Mouse (Mus musculus): ENCODE data around the gene Nipal3. TPM values are rescaled to one million over a fixed set of nuclear protein-coding genes. Genes with fewer than 3 reads are reported as not detected.

Nipal3 gene
- total and polyA plus RNA-seq, 3 experiments, result 27.0 to 41.5 (median 35.0) TPM

- Histone ChIP-seq H3K36me3 (ENCODE audit: control insufficient read depth, insufficient read depth, low read length) (no peaks in the 10 kb centered on the region), H3K4me3 (no peak overlapping the region), H3K79me2 (replicated peaks; ENCODE audit: control insufficient read depth, insufficient read depth, low read length) (no peaks in the 10 kb centered on the region), H3K9ac (ENCODE audit: low read depth, low read length) (no peak overlapping the region), H3K27me3 (ENCODE audit: control insufficient read depth, insufficient read depth, low read length) (no peaks in the 10 kb centered on the region), H3K4me1 (ENCODE audit: control insufficient read depth, insufficient read depth, low read length) (no peaks in the 10 kb centered on the region), H3K27ac (no peak overlapping the region)
- DNase-seq, result no peak
- WGBS, result 85% methylated on average over 21 of the region's 21 CpGs
- TF ChIP-seq EP300 (IDR thresholded peaks at IDR 0.05; ENCODE audit: insufficient read depth, low read depth, low read length), result no peak
- TF ChIP-seq POLR2A (IDR thresholded peaks at IDR 0.05; ENCODE audit: insufficient read depth, low read depth, low read length), result no peak
- no peak for TF ChIP-seq CTCF (IDR thresholded peaks at IDR 0.05)
- intact Hi-C loops (cut with DNase I), result no loop called here
Observed at GRCm38 (mm10) chr4:135419996-135420395, 74.8 kb downstream of the Nipal3 start.

- Histone ChIP-seq H3K9ac (ENCODE audit: low read depth, low read length) (no peak overlapping the region), H3K27me3 (ENCODE audit: control insufficient read depth, insufficient read depth, low read length) (no peaks in the 10 kb centered on the region), H3K79me2 (replicated peaks; ENCODE audit: control insufficient read depth, insufficient read depth, low read length) (no peaks in the 10 kb centered on the region), H3K27ac (no peak overlapping the region), H3K4me3 (no peak overlapping the region), H3K36me3 (ENCODE audit: control insufficient read depth, insufficient read depth, low read length) (no peaks in the 10 kb centered on the region), H3K4me1 (ENCODE audit: control insufficient read depth, insufficient read depth, low read length) (no peaks in the 10 kb centered on the region)
- intact Hi-C loops (cut with DNase I), result no loop called here
- DNase-seq, result peak in 1 of 2 experiments; percentile 24
- 74% methylated on average over 21 of the region's 21 CpGs for WGBS
- TF ChIP-seq CTCF (IDR thresholded peaks at IDR 0.05), result no peak
- no peak for TF ChIP-seq POLR2A (IDR thresholded peaks at IDR 0.05; ENCODE audit: insufficient read depth, low read depth, low read length)
- no peak for TF ChIP-seq EP300 (IDR thresholded peaks at IDR 0.05; ENCODE audit: insufficient read depth, low read depth, low read length)
Observed at GRCm38 (mm10) chr4:135416367-135416766, 78.5 kb downstream of the Nipal3 start.

- Histone ChIP-seq H3K4me3 (no peak overlapping the region), H3K79me2 (replicated peaks; ENCODE audit: control insufficient read depth, insufficient read depth, low read length) (no peaks in the 10 kb centered on the region), H3K27me3 (ENCODE audit: control insufficient read depth, insufficient read depth, low read length) (no peaks in the 10 kb centered on the region), H3K9ac (ENCODE audit: low read depth, low read length) (no peak overlapping the region), H3K4me1 (ENCODE audit: control insufficient read depth, insufficient read depth, low read length) (no peaks in the 10 kb centered on the region), H3K27ac (no peak overlapping the region), H3K36me3 (ENCODE audit: control insufficient read depth, insufficient read depth, low read length) (no peaks in the 10 kb centered on the region)
- WGBS, result 78% methylated on average over 8 of the region's 8 CpGs
- TF ChIP-seq EP300 (IDR thresholded peaks at IDR 0.05; ENCODE audit: insufficient read depth, low read depth, low read length) (no peak), POLR2A (IDR thresholded peaks at IDR 0.05; ENCODE audit: insufficient read depth, low read depth, low read length) (no peak), CTCF (IDR thresholded peaks at IDR 0.05) (no peak)
- intact Hi-C loops (cut with DNase I), result no loop called here
- DNase-seq, result no peak
Observed at GRCm38 (mm10) chr4:135413491-135413890, 81.3 kb downstream of the Nipal3 start.

- intact Hi-C loops (cut with DNase I), result loop anchor here (1.0 kb wide), 2 partner anchors 29 to 53 kb away; no protein-coding TSS in a partner anchor
- no peaks in the 10 kb centered on the region for H3K4me1 ChIP-seq (ENCODE audit: control insufficient read depth, insufficient read depth, low read length)
- no peaks in the 10 kb centered on the region for H3K27me3 ChIP-seq (ENCODE audit: control insufficient read depth, insufficient read depth, low read length)
- H3K79me2 ChIP-seq (replicated peaks; ENCODE audit: control insufficient read depth, insufficient read depth, low read length), result no peaks in the 10 kb centered on the region
- no peak overlapping the region for H3K9ac ChIP-seq (ENCODE audit: low read depth, low read length)
- H3K27ac ChIP-seq, result no peak overlapping the region
- peak; percentile 49 to 64 for DNase-seq
- TF ChIP-seq CTCF (IDR thresholded peaks at IDR 0.05), result peak; percentile 89
- no peak for TF ChIP-seq POLR2A (IDR thresholded peaks at IDR 0.05; ENCODE audit: insufficient read depth, low read depth, low read length)
- TF ChIP-seq EP300 (IDR thresholded peaks at IDR 0.05; ENCODE audit: insufficient read depth, low read depth, low read length), result peak; percentile 72; the same call in 1 of the 2 replicates
- no peak overlapping the region for H3K4me3 ChIP-seq
- no peaks in the 10 kb centered on the region for H3K36me3 ChIP-seq (ENCODE audit: control insufficient read depth, insufficient read depth, low read length)
- WGBS, result 43% methylated on average over 4 of the region's 4 CpGs
Observed at GRCm38 (mm10) chr4:135411633-135412032, 83.2 kb downstream of the Nipal3 start.

GRCm38 (mm10) chr4:135406180-135406579 lies 88.7 kb downstream of the Nipal3 start:
- H3K79me2 ChIP-seq (replicated peaks; ENCODE audit: control insufficient read depth, insufficient read depth, low read length), result no peaks in the 10 kb centered on the region
- intact Hi-C loops (cut with DNase I), result no loop called here
- no peak overlapping the region for H3K9ac ChIP-seq (ENCODE audit: low read depth, low read length)
- no peak overlapping the region for H3K4me3 ChIP-seq
- no peaks in the 10 kb centered on the region for H3K27me3 ChIP-seq (ENCODE audit: control insufficient read depth, insufficient read depth, low read length)
- no peaks in the 10 kb centered on the region for H3K36me3 ChIP-seq (ENCODE audit: control insufficient read depth, insufficient read depth, low read length)
- DNase-seq, result no peak
- no peaks in the 10 kb centered on the region for H3K4me1 ChIP-seq (ENCODE audit: control insufficient read depth, insufficient read depth, low read length)
- TF ChIP-seq CTCF (IDR thresholded peaks at IDR 0.05), result no peak
- TF ChIP-seq POLR2A (IDR thresholded peaks at IDR 0.05; ENCODE audit: insufficient read depth, low read depth, low read length), result no peak
- no peak for TF ChIP-seq EP300 (IDR thresholded peaks at IDR 0.05; ENCODE audit: insufficient read depth, low read depth, low read length)
- 39% methylated on average over 5 of the region's 5 CpGs for WGBS
- H3K27ac ChIP-seq, result no peak overlapping the region

GRCm38 (mm10) chr4:135404916-135405315 lies 89.9 kb downstream of the Nipal3 start:
- 98% methylated on average over 2 of the region's 2 CpGs for WGBS
- DNase-seq, result no peak
- no peak overlapping the region for H3K27ac ChIP-seq
- H3K4me3 ChIP-seq, result no peak overlapping the region
- intact Hi-C loops (cut with DNase I), result no loop called here
- H3K4me1 ChIP-seq (ENCODE audit: control insufficient read depth, insufficient read depth, low read length), result no peaks in the 10 kb centered on the region
- no peaks in the 10 kb centered on the region for H3K27me3 ChIP-seq (ENCODE audit: control insufficient read depth, insufficient read depth, low read length)
- no peaks in the 10 kb centered on the region for H3K36me3 ChIP-seq (ENCODE audit: control insufficient read depth, insufficient read depth, low read length)
- no peak for TF ChIP-seq CTCF (IDR thresholded peaks at IDR 0.05)
- no peak for TF ChIP-seq EP300 (IDR thresholded peaks at IDR 0.05; ENCODE audit: insufficient read depth, low read depth, low read length)
- TF ChIP-seq POLR2A (IDR thresholded peaks at IDR 0.05; ENCODE audit: insufficient read depth, low read depth, low read length), result no peak
- H3K79me2 ChIP-seq (replicated peaks; ENCODE audit: control insufficient read depth, insufficient read depth, low read length), result no peaks in the 10 kb centered on the region
- no peak overlapping the region for H3K9ac ChIP-seq (ENCODE audit: low read depth, low read length)

Data from heart, adult 2 months (tissue).